Mouse (Mus musculus) heart, adult 11 months (tissue): ENCODE measurements around the gene Fam98a.

Experiments
- DNase-seq: peaks from one replicate; pipeline ENCODE4 v3.0.0; 2022

Gene Fam98a

DNA sequence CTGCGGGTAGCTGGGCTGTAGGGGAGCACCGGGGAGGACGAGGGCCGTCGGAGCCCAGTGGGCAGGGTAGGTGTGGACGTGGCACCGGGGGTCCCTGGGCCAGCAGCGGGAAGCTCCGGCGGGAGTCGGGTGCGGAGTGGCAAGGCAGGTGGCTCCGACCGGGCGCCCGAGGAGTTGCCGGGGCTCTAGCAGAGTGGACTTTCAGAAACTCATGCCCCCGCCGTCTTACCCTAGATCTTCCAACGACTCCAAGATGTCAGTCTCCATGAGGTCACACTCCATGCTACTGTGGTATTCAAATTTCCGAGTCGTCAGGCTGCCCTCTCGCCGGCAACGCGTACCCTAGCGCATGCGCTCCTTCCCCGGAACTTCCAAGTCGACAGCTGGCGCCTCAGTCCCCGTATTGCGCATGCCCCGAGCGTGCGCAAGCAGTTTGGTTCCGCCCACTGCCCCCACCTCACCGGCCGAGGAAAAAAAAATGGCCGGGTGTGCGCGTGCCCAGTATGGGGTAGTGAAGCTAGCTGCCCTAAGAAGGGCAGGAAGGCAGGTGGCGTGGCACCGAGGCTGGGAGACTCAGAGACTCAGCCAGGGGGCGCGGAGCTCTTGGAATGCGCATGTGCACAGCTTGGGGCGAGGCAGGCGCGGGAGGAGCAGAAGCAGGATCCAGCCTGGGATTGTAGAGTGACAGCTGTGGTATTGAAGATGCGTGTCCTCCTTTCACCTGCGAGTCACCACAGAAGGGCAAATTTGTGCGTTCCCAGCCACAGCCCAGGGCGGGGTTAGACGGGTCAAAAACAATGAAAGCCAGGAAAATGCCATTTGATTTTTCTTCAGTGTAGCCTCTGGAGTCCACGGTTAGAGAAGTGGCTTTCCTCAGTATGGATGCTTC lies at the start of gene Fam98a:
Gene Fam98a, minus strand, starts transcription at position 435 of the 889 bp plus-strand sequence.
- DNase-seq: peak; percentile 100

DNA sequence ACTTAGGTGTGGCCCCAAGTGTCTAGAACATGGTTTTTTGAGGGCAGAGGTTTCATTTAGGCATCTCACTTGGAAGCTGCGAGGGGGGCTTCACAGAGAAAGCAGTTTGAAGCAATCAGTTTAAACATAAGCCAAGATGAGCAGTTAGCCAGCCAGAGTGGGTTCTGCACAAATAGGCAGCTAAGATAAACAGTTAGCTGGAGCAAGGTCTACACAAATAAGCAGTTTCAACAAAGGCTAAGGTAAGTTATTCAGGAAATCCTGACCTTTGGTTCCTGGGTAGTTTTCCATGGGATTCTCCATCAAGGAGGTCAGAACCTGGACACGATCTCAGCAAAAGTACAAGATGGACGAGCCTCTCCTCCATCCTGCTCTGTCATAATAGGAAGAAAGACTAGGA lies 46.9 kb upstream of the Fam98a start:
- DNase-seq: no peak

DNA sequence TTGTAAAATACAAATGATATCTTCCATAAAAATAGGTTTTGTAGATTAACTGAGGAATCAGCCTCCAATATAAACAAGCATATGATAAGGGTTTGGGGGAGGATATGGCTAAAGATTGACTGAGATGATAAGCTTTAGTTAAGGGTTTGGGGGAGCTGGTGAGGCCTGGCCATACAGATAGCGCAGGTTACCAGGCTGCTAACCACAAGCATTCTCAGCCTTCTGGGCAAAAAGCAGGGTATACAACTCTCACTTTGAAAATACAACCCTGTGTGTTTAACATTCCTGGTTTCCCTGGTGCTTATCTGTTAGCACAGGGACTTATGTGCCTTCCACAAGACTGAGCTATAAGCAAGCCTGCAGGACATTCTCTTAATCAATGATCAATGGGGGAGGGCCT lies 31.0 kb upstream of the Fam98a start:
- DNase-seq: no peak

DNA sequence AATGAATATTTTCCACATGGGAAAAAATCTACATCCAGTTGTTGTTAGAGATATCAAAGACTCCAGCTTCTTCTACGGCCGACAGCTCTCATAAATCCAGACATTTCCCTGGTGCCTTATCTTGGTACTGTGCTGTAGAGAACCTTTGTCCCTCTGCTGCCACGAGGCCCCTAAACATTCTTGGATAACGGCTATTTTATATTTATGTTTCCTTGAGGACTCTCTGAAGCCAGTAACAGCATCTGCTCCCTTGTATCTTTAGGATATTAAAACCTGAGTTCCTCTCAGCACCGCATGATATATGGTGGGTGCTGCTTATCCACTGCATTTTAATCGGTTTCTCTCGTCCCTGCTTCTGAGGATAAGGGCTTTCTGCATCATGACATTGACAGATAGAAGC lies 23.9 kb upstream of the Fam98a start:
- DNase-seq: no peak

DNA sequence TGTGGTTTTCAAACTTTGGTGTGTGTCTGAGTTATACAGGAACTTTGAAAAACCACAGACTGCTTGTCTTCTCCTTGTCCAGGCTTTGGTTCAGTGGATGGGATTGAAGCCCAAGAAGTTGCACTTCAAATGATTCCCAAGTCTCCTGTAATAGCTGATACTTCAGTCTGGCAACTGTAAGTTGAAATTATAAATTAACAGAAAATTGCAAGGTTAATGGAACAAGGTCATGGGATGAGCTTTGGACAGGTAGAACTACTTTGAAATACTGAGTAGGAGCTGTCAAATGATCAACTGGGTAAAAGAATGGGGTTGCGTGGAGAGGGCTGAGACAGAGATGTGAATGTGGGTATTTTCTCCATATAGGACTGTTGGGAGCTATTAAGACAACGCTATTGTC lies 6.3 kb upstream of the Fam98a start:
- no peak for DNase-seq

DNA sequence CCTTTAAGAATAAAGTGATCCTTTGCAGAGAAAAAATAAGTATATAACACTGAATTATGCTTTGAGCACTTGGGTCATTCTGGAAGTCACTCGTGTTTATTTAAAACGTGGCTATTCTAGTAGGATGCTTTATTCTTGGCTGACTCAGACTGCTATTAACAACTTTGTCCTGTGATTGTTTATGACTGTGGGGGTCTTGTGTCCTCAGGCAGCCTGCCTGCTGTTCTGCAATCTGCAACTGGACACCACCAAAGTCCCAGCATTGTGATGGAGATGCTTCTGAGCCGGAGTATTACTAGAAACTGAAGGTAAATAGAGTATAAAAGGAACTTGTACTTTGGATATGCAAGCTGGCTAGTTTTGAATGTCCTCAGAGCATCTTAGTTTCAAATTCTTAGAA lies 5.3 kb upstream of the Fam98a start:
- peak; percentile 68 for DNase-seq

DNA sequence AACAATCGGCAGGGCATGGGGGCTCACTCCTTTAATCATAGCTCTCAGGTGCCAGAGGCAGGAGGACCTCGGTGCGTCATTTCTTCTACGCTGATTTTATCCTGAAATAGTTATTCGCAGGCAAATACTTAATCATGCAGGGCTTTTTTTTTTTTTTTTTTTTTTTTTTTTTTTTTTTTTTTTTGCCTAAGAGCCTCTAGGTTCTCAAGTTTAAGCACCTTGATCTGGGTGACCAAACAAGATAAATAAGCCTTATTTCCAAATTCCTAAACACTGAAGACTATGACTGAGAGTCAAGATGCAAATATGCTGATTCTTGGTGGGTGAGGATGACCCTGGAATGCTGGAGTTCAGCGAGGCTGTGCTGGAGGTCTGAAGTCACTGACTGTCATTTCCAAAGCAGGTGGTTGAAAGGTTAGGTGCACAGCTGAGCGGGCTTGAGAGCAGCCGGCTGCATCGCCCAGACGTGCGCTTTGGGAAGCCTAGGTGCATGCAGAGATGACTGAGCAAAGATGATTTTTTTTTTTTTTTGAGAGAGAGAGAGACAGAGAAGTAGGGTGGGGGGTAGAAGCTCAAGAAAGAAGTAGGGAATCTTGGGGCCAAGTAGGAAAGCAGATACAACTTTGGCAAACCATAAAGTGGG lies 854 bp downstream of the Fam98a start:
- DNase-seq: no peak

DNA sequence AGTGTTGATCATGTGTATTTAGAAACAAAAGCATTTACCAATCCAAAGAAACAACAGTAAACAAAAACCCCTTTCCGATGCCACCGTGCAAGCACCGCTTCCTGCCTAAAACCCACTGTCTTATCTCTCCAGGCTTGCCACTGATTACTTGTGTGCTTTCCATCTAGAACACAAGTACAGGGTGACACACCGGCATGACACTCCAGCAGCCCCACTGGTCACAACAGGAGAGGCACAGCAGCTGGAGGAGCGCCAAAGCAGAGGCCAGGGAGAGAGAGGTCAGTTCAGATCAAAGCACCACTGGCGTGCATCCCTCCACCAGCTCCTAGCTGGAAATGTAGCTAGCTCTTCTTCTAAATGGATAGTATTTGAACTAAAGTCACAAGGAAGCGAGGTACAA lies 7.5 kb downstream of the Fam98a start:
- DNase-seq: peak; percentile 90

DNA sequence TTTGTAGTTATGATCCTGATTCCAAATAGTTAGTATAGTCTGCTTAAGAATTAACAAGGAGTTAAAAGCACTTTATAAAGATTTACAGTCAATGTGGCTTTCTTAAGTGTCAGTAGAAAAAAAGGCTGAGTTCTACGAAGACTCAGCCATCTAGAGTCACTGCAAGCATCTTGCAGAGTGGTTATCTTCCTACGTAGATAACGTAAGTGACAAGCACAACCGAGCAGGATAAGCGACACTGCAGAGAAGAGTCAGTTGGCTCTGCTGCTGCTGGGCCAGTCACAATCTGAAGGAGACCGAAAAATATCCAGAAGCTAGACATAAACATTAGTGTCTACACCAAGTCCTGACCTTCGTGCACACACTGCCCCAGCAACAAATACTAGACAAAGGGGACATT lies 8.3 kb downstream of the Fam98a start:
- no peak for DNase-seq

DNA sequence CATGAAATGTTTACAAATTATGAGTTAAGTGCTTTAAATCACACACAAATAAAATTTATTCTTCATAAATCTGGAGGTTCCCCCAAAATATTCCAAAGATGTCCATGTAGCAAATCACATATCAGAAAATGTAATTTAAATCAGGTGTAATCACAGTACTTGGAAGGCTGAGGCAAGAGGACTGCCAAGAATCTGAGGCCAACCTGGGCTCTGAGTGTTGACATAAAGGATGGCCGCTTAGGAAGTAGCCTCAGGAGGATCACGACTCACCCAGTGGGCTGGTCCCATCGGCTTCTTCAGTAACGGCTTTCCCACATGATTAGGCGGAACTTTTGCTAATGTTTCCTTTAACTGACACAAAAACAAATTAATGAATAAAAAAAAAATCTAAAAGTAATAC lies 11.9 kb downstream of the Fam98a start:
- peak; percentile 58 for DNase-seq

DNA sequence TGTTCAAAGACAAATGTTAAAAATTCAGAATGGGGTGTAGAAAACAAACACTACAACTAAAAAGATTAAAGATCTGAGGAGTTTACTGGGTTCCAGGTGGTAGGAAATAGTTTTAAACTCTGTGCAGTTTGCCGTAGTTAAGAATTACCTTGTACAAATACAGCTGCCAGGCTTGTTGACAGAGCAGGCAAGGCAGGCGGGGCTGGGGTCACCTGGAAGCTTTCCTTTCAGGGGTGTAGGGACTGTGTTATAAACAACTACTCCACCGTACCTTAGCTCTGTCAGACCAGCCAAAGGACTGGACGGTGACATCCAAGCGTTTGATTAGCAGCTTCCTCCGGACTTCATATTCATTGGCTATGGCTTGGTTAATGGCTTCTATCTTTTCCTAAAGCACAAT lies 12.6 kb downstream of the Fam98a start:
- DNase-seq: peak; percentile 14

DNA sequence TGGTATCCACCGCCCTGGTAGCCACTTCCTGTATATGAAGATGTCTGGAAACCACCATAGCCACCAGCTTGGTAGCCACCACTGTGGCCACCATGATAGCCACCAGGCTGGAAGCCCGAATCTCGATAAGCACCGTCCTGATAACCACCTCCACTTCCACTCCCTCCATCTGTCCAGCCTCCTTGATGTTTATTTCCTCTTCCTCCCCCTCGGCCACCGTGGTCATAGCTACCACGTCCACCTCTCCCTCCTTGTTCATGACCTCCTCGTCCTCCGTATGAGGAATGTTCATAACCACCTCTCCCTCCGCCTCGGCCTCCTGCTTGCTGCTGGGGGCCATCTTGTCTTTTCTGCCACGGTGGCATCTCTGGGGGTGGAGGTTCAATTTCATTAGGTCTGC lies 13.3 kb downstream of the Fam98a start:
- DNase-seq: peak; percentile 91

DNA sequence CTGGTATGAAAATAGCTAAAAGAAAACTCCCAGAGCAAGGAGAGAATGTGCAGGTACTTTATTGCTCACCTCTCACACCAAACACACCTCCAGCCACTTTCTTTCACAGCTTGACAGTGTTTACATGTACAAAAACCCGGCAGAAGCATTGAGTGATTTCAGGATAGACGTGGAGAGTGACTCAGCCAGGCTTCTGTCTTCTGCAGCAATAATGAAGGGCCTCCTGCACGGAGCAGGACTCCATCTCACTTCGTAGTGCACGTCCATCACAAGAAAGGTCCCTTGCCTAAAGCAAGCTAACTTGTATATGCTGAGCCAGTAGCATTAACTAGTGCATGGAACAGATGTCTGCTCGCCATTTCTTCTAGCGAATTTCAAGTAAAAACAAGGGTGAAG lies 14.7 kb downstream of the Fam98a start:
- peak; percentile 70 for DNase-seq

DNA sequence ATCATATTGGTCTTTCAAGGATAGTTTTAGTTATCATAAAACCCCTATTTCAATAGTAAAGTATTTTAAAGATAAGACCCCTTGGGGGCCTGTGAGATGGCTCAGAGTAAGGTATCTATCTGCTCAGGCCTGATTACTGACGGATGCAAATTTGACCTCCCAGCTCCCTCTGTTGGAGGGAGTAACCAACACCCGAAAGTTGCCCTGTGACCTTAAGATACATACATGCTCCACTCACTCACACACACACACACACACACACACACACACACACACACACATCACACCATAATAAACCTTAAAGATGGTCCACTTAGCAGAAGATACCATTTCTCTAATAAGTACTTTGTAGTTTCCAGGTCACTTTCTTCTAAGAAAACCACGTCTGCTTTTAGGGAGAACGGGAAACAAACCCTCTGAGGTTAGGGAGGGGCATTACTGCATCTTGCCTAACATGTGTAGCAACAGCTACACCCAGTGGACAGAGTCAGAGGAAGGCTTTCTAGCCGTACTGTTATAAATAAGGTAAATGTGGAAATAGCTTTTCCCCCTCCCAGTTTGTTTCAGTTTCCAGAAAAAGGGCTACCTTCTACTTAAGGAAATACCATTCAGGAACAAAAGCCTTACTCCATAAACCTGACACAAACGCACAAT lies 15.2 kb downstream of the Fam98a start:
- peak; percentile 89 for DNase-seq

DNA sequence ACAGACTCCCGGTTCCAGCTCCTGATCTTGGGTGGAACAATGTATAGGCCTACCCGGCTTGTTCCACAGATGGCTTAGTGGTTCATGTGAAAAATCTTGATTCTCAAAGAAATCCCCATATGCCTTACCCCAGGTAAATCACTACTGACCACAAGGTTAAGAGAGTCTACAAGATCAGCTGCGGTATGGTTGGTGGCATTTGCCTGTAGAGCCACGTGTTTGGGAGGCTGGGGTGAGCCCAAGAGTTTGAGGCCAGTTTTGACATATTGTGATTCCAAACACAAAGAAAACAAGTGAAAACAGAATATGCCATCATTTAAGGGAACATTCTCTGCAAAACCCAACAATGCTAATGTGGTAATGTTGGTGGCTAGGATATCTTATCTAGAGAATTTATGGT lies 16.1 kb downstream of the Fam98a start:
- peak; percentile 81 for DNase-seq

DNA sequence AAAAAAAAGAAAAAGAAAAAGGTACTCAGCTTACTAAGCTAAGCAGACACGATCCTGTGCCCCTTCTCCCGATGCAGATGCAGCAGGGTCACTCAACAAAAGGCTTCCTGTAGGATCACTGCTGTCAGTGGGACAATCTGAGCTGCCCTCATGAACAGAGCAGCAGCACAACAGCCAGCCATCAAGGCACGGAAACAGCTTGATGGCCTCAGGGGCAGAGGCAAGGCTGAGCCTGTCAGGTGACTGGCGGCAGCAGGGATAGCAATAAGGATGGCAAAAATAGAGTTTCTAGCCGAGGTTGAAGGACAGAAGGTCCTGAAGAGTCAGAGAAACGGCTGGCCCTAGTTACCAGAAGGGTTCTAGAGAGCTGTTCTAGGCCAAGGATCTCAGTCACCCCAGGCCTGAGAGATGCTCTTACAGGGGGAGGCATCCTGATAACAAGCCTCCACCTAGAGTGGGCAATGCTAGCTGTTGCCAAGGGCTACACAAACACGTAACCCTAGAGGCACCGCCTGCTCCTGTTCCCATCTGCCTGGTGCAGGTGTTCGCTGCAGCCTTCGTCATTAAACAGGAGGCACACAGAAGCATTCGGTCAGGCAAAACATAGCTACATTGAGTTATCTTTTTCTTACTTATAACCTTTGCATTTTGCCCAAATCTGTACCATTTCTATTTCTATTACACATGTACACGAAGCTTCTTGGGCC lies 17.3 kb downstream of the Fam98a start:
- peak; percentile 80 for DNase-seq

DNA sequence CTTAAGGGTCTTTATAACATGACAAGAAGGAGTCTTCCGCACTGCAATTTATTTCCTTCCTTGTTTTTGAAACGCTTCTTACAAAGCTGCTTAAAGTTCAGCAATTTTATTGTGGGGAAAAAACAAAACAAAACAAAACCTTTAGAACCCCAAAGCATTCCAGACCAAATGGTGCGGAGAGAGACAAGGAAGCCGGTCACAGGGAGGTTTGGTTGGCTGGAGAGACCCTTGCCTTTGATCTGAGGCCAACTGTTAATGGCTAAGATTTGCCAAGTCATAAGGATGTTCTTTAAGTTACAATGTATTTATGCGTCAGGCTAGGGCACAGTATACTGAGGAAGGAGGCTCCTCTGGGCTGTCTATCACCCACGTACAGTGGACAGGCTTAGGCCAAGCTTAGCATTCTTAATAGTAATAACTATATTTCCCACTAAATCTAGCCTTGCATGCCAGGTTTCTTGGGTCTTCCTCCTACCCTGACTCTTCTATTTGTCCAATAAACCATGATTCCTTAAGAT lies 19.2 kb downstream of the Fam98a start:
- DNase-seq: peak; percentile 53

DNA sequence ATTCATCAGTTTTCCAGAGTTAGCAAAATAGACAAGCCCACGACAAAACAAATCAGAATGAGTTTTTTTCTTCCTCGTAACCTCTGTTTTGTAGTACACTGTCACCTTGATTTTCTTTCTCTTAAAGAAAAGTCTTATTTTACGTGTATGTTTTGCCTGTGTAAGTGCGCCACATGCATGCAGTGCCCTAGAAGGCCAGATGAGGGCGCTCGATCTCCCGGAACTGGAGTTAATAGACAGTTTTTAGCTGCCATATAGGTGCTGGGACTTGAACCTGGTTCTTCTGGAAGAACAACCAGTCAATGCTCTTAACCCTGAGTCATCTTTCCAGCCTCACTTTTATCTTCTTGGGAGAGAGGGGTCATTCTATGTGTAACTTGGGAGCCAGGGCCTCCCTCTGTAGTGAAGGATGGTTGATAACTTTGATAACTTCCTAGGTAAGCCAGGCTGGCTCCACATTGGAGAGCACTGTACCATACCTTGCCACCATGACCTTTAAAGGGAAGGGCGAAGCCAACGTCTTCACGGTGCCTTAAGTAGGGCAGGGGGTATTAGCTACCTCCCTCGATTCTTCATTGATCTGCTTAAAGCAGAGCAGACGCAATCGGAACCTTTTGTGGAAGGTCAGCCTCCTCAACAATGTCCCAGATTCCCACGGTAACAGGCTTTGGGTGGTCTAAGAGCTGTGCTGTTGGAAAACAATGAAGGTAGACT lies 22.4 kb downstream of the Fam98a start:
- peak; percentile 78 for DNase-seq

DNA sequence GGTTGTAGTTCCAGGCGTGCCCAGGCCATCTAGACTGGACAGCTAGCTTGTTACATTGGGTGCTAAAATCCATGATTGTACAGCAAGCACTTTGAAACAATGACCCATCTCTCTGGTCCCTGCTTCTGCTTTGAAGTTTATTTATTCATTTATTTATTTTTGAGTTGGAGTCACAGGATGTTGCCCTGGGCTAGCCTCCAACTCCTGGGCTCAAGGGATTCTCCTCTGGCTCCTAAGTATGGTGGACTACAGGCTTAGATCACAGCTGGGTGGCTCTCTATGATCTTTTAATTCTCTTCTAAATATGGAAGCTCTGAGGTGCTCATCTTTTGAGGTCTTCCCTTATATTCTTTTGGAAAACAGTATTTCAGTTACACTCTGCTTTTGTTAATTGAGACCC lies 25.3 kb downstream of the Fam98a start:
- peak; percentile 91 for DNase-seq

DNA sequence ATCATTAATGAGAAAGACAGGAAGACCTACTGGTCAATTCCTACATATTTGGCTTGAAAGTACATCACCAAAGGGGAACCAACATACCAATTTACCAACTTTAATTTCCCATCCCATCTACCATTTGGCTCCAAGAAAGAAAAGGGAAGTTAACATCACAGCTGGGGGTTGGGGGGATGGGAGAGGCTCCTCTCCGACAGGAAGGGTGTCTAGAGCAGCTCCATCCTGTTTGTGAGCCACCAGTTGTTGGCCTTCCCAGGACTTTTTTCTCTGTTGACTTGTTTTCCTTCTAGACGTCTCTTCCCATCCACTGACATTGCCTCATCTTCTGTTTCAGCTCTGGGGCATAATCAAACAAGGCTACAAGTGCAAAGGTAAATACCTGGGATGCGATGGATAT lies 27.9 kb downstream of the Fam98a start:
- peak; percentile 98 for DNase-seq

DNA sequence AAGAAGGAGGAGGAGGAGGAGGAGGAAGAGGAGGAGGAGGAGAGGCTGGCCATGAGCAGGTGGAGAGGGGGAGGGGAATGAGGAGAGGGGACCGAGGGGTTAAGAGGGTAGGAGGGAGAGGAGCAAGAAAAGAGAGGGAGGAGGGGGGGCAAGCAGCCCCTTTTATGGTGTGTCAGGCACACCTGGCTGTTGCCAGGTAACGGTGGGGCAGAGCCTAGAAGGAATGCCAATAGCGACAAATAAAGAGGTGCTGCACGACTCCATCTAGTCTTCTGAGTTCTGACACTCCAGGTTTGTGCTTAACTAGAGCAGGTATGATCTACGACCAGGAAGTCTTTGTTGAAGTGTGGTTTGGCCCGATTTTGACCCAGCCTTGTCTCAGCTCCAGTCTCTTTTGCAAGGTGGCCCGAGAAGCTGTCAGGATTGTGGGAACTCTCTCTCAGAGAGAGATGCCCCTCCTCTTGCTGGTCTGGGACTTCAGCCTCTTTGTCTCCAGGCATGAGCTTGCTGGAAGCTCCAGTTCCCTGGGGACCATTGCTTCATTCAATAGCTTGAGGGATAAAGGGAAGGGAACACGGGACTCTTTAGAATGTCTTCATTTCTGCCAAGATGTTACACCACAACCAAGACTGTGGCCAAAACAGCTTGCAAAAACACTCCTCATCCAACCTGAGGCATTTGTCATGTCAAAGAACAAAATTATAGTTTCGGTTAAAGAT lies 29.2 kb downstream of the Fam98a start:
- DNase-seq: peak; percentile 98
